Mouse (Mus musculus): ENCODE data around the gene Vti1a.
A peak's percentile ranks its signal among the peaks of the same experiment; 100 is the strongest.

Vti1a gene

DNA sequence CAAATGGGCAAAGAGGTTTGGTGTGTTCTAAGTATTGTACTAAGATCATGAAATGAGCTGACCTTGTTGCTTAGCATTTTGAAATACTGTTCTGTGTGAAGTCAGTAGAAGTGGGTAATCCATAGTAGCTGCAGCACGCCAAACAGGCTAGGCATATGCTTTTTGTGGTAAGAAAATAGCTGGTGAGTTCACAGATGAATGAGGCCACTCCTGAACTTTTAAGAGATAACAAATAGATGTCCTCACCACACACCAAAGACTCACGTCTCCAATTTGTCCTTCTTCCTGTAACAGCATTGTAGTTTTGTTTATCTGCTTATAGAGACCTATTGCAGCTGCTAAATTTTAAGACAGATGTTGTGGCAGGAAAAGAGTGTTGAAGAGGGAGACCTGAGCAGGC is 62.8 kb downstream of the Vti1a start:
- DNase-seq (ENCODE audit: low spot score): no peak

DNA sequence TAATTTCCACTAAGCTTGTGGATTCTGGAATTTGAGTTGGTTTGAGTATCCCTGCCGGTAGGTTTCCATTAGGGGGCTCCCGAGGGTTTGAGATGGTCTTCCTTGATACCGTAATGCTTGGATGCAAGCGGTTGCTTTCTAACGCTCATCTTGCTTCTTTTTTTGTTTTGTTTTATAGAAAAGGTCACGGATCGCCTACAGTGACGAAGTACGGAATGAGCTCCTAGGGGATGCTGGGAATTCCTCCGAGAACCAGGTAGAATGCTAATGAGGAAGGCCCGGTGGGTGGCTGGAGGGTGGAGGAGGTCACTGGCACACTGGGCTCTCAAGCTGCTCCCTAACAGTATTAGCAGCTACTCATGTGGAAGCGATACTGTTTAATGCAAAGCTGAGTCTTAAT is 64.7 kb downstream of the Vti1a start:
- no peak for DNase-seq (ENCODE audit: low spot score)

DNA sequence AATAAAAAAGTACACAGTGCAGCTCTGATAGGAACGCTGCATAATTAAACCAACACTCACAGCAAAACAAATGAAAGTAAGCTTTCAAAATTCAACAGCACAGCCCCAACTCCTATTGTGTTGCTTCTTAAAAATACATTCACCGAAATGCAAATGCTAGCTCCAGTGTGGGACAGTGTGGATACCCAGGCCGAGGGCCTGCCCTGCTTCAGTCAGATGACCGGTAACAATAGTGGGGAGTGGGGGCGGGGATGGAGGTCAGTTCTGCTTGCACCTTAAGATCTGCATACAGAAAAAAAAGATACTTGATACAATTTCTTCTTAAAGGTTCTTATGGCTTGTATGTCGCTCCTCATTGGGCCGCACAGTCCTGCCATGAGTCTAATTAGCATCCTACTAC is 65.2 kb downstream of the Vti1a start:
- DNase-seq (ENCODE audit: low spot score): no peak

DNA sequence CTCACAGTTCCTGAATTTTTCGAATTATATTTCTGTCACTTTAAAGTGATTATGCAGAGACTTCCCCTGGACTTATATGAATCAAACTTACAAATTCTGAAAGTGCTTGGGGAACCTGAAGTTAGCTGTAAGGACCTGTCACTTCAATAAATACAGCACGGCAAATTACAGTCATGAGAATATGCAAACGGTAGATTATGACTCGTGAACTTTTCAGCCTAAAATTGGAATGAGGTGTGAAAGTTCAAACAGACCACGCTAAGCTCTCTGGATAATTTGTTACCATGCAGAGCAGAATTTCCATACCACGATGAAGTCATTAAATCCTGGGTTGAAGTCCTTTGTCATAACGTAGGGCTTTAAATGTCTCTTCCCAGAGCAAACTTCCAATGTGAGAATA is 66.7 kb downstream of the Vti1a start:
- no peak for DNase-seq (ENCODE audit: low spot score)

DNA sequence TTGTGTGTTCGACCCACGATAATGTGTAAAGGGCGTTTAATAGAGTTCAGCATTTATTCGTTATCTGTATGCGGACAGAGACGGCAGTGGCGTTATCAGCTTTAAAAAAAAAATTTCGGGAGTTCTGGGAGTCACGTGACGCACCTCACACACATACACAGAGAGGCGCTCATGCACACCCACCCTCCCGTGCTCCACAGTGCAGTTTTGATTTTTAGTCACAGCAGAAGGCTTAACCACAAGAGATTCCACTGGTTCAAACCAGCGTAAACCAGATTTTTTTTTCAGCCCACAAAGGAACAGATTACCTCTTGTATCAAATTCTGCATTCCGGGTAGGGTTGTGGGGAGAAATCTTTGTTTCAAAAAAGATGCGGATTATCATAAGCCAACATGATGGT is 68.5 kb downstream of the Vti1a start:
- DNase-seq (ENCODE audit: low spot score): no peak

DNA sequence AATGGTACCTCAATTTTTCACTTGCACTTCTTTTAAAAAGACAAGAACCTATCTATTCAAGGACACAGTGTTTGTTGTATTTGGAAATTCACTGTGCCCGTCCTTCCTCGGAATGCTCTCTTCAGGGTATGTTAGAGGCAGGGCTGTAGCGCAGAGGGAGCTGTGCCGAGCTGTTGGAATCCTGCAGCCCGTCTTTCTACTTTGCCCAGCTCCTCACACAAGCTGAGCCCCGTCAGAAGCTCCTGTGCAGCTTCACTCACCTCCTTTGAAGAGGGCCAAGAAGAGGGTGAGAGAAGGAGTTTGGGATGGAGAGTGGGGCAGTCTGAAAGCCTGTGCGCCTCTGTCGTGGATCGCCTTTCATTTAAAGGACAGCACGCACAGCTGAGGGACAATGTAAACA is 72.9 kb downstream of the Vti1a start:
- DNase-seq (ENCODE audit: low spot score): no peak

DNA sequence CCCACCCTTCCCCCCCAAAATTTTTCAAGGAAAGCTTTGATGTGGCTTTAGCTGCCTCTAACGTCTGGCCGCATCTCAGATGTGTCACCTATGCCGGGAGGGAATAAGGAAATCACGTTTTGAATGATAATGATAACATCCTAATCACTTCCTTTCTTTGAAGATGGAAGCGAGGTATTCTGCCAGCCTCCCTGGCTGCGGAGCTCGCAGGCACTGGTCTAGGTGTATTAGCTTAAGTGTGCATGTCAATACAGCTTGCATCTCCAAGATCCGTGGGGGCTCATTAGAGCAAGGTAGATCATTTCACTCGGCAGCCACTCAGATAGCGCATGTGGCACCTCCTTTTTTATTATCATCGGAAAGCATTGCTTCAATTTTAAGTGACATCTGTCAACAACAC is 74.2 kb downstream of the Vti1a start:
- DNase-seq (ENCODE audit: low spot score): no peak

DNA sequence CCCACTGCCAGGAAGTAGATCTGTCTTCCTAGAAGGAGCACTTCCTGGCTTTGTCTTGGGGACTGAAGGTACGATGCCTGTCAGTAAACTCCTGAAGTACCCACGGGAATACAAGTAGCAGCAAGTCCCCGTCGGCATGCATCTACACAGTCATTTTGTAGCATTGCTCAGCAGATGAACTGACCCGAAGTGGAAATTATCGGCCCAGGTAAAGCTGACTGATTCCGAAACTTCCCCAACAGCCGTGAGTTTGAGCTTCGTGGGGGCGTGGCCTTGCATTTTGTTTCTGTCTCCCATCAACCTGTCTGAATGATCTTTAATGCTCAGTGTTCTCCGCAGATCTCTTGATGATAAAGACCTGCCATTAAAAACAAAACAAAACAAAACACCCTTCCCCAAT is 85.5 kb downstream of the Vti1a start:
- DNase-seq (ENCODE audit: low spot score): no peak

DNA sequence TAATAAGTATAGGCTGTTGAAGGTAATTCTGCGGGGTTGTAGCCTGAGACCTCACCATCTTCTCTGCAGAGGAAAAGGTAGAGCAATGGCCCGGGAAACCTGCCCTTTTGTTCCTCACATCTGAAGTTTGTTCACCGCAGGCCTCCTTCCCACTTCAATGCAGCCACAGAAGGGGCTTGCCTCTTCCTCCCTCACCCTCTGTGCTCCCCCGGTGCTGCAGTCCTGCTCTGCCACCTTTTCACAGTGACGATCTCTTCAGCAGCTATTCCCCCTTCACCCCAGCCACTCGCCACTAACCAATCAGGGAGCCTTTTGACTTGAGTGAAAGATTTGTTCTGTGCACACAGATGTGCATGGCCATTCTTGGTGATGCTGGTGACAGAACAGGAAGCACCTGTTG is 92.4 kb downstream of the Vti1a start:
- no peak for DNase-seq (ENCODE audit: low spot score)

DNA sequence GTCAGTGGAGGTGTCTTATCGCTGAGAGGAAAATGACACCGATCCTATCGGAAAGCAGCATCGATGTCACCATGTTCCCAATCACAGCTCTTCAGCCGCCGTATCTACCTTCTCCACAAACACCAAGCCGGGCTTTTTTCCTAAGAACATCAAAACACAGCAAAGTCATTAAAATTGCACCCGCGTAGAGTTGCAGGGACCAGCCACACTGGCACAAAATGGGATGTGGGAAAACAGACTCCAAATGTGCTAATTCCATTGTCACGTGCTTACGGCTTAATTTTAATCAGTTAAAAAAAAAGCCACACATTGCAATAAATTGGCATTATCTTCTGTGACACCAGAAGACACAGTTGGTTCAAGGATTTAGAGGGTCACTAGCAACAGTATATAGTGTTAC is 95.3 kb downstream of the Vti1a start:
- DNase-seq (ENCODE audit: low spot score): no peak

DNA sequence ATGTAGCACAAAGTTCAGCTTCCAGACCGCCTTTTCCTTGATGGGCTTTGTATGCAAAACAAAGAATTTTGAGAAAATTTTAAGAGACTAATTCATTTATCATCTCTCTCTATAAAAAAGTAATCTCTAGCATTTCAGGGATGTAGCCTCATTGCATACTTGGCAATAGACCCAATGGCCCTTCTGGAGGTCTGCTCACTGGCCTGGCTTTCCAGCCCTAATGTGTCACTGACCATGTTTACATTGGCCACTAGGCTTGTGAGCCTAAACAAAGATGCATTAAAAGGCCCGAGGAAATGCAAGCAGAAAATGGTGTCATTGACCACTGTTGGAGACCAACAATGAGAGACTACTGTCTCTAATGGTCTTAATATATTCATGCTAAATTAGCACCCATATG is 95.8 kb downstream of the Vti1a start:
- no peak for DNase-seq (ENCODE audit: low spot score)

DNA sequence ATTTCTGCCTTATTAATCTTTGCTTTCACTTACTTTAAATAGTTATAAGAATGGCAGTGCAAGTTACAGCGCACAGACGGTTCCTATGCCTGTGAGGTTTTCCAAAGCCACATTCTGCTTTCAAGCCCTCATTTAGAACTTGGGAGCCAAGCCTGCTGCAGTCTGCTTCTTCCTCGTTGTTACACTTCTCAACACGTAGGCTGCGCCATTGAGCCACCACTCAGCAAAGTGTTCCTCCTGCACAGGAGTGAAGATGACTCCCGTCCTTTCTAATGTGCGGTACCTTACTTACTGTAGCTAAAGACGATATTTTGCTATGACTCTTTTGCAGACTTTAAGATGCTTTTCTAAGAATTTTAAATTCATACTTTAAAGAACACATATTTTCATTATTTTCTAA is 98.0 kb downstream of the Vti1a start:
- DNase-seq (ENCODE audit: low spot score): no peak

DNA sequence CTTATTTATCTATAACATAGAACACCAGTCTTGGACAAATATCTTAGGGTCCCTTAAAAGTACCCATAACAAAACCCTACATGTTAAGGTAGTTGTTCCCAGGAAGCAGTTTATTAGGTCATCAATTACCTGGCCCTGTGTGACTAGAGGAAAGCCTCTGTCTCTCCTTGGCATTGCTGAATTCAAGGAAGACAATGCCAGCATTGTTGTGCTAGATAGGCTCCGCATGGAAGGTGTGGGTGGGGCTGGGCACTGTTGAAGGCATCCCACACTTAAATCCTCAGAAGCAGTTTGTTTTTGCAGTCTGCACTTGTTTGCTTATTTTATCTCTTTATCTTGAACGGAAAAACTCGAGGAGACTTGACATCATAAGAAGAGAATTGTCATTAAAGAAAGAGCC is 102.7 kb downstream of the Vti1a start:
- no peak for DNase-seq (ENCODE audit: low spot score)

DNA sequence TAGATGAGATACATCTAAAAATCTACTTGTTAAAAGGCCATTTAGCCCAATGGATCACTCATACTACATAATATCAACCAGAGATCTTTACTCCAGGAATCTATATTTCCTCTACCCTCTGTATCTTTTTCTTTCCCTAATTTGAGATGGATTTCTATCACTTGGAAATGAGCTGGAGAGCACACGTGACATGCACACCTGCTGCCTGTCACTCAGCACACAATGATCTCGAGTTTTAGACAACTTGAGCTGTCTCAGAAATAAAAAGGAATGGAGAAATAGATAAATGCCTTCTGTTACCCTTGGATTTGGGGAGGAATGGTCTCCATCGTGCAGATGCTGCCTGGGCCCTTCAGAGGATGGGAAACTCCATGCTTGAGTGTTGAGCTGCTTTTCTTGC is 103.9 kb downstream of the Vti1a start:
- DNase-seq (ENCODE audit: low spot score): no peak

DNA sequence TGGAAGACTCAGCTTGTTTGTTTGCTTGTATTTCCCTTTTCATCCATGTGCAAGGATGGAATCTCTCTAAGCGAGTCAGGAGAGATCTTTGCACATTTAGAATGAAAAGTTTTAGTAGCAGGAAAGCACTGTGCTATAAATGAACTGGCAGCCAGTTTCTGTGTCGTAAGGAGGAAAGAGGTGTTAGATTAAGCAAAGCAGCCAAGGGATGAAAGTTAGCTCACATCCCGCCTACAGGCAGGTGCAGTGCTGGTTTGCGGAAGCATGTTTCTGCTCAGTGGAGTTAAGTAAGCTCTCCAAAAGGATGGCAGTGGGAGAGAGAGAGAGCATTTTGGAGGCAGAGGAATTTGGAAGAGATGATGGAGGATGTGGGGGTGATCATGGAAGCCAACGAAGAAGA is 105.7 kb downstream of the Vti1a start:
- peak; percentile 54 for DNase-seq (ENCODE audit: low spot score)

DNA sequence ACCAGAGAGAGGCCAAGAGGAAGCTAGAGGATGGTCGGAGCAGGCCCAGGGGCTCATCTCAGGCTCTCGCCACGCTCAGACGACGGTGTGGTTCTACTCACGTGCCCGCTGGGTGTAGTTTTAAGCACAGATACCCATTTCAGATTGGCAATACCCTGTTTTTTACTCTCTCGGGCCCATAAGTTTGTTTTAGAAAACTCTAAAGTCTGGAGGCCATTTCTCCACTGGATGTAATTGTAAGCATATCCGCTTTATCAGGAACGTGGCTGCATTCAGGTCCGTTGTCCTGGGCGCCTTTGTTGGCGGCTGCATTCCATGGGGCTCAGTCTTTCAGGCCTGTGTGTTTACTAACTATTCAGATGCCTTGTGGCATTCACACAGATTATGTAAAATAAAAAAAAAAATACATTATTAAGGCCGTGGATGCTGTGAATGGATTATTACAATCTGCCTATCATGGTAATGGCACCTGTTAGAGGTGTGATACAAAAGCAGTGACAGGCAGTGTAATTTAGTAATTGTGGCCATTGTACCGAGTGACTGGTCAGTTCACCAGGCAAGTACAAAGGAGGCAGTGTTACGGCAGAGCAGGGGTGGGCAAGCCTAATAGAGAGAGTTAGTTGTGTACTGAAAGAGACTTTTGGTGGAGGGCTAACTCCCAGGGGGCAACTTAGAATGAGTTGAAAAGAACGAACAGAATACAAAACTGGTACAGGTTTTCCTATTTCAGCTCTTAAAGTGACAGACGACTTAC is 106.4 kb downstream of the Vti1a start:
- DNase-seq (ENCODE audit: low spot score): no peak

DNA sequence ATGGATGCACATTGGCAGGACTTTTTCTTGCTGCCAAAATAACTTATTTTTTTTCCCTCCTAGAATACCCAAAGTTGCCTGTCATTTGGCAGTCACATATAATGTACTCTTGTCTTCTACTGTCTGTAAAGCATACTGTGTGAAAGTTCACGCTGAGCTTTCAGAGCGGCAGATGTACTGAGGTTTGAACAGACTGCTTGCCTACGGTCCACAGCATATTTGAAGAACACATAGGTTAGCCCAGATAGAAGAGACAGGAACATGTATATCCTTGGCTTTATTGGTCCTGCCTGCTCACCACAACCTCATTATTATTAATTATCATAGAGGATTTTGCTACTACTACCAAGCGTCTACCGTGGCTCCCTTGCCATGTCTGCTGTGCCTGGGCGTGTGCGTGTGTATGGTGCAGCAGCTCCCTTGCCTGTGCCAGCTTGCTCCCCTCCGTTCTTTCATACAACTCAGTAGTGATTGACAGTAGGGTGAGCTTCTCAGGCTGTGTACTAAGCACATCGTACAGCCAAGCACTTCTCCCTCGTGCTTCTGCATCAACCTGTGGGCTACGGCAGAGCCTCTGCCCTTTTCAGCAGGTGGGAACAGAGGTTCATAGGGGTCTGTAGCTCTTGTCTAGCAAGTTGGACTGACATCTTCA is 107.1 kb downstream of the Vti1a start:
- no peak for DNase-seq (ENCODE audit: low spot score)

DNA sequence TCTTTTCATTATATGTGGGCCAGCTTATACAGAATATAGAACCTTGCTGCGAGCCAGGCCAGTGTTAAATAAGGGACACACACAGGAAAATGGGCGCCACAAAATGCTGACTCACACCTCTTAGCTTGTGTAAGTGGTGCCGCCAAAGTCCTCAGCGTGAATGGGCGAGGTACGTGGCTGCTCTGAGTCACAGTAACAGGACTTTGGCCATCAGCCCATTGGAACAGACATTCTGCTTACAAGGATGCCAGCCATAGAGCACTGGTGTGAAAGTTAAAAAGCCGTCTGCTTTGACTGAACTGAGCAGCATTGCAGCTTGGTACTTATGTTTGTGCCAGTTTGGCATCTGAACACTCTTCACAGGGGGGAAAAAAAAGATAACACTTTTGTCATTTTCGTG is 107.9 kb downstream of the Vti1a start:
- DNase-seq (ENCODE audit: low spot score): peak; percentile 43

DNA sequence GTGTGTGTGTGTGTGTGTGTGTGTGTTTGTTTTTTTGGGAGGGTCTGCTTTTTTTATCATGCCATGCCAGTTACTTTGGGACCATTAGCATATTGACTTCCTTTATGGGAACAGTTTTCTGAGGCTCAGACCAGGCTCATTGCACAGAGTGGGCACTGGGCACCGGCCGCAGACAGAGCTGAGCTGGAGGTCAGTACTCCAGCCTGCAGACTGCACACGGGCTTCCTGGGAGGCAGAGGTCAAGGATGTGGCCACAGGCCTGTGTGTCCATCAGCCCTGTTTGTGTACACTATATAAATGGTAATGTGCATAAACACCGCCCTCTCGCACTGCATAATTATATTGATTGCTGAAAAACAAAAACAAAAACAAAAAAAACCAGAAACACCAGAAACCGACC is 108.4 kb downstream of the Vti1a start:
- no peak for DNase-seq (ENCODE audit: low spot score)

DNA sequence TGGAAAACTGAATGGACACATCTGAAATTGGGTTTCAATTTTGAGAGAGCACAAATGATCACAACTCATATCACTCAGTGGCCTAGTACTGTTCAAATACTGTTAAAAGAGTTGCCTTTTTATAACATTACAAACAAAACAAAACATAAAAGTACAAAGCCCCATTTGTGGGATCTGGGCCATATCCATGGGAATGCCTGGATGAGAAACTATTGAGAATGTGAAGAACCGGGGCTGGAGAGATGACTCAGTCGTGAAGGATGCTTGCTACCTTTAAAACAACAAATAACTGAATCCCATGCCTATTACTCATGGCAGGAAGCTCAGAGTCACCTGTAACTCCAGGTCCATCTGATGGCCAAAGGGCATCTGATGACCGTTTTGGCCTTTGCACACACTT is 124.2 kb downstream of the Vti1a start:
- no peak for DNase-seq (ENCODE audit: low spot score)

DNA sequence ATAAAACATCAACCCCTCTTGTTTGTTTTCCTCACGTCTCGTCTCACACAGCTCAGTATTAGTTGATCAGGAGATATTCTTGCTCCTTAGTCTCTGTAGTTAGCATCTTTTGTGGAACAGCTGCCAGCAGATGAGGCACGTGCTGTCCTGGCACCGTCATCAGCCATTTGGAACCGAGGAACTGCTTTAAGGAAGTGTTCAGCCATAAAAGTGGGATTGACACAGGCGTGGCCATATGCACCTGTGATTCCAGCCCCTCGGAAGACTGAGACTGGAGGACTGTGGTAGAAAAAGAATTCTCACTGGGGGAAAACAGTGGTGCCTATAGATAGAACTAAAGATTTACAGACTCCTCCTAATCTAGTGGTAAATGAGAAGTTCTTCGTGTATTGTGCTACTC is 127.5 kb downstream of the Vti1a start:
- DNase-seq (ENCODE audit: low spot score): no peak

DNA sequence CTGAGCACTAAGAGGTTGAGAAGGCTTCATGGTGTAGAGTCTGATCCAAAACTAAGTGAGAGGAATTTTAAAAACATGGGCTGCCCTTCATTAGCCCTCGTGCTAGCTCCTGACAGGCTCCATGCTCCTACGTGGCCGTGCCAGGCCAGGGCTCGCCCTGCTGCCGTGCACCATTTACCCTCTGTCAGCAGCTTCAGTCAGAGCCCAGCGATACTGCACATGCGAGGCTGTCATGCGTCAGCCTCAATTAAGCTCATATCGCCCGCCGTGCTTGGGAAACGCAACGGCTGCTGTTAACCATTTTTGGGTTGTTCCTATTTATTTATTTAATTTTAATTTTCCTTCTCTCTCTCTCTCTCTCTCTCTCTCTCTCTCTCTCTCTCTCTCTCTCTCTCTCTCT is 133.0 kb downstream of the Vti1a start:
- no peak for DNase-seq (ENCODE audit: low spot score)

DNA sequence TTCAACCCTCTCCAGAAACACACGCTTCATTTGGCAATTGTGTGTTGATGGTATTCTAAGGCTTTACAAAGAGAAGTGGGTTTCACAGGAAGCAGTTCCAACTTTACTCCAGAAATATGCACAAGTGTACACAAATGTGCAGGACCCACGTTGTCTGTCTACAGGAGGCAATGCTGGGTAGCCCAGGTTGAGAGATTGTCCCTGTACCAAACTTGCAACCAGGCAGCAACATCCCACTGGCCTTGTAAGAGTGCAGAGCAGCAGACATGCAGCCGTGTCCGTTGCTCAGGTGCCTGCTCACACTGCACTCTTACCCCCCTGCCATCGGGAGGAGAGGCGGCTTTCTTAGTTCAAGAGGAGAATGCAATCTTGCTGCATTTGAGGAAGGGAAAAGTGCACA is 133.4 kb downstream of the Vti1a start:
- no peak for DNase-seq (ENCODE audit: low spot score)
